Mouse (Mus musculus) kidney, postnatal 0 days (tissue): ENCODE results near the gene Slc9a9. TPM values are rescaled to one million over a fixed set of nuclear protein-coding genes. Genes with fewer than 3 reads are reported as not detected.

Source experiments
- ATAC-seq: fragments of 200-750 bp; cut with Nextera tagmentation; replicated peaks from 2 replicates; pipeline ENCODE4 v1.8.0; 2017; ENCODE audit warnings: low read depth, moderate number of reproducible peaks, moderate TSS enrichment, moderate library complexity; ENCODE audit not compliant: low FRiP score
- DNase-seq: peaks from one replicate; pipeline ENCODE4 v3.0.0-alpha.2; 2016; ENCODE audit warnings: low spot score
- H3K27ac ChIP-seq: fragments of 300-500 bp; sonication (generic); 2 replicates; pipeline ENCODE4 v1.5.1; 2014; ENCODE audit warnings: mild to moderate bottlenecking
- H3K27me3 ChIP-seq: fragments of 300-500 bp; sonication (generic); 2 replicates; pipeline ENCODE4 v1.6.1; 2014; ENCODE audit warnings: low read length, mixed read lengths; ENCODE audit not compliant: insufficient read depth
- H3K36me3 ChIP-seq: fragments of 300-500 bp; sonication (generic); 2 replicates; pipeline ENCODE4 v1.6.1; 2014; ENCODE audit warnings: low read length, mixed read lengths; ENCODE audit not compliant: insufficient read depth
- H3K4me1 ChIP-seq: fragments of 300-500 bp; sonication (generic); replicated peaks from 2 replicates; pipeline ENCODE4 v1.6.1; 2014; ENCODE audit warnings: antibody characterized with exemption, low read length, mixed read lengths; ENCODE audit not compliant: insufficient read depth
- H3K4me2 ChIP-seq: fragments of 300-500 bp; sonication (generic); 2 replicates; pipeline ENCODE4 v1.6.1; 2014; ENCODE audit warnings: mild to moderate bottlenecking, low read length, moderate library complexity, mixed read lengths
- H3K4me3 ChIP-seq: fragments of 300-500 bp; sonication (generic); replicated peaks from 2 replicates; pipeline ENCODE4 v1.5.1; 2014; ENCODE audit warnings: low read depth, low read length
- H3K9ac ChIP-seq: fragments of 300-500 bp; sonication (generic); 2 replicates; pipeline ENCODE4 v1.6.1; 2014; ENCODE audit warnings: low read depth, low read length
- H3K9me3 ChIP-seq: fragments of 300-500 bp; sonication (generic); replicated peaks from 2 replicates; pipeline ENCODE4 v1.6.1; 2016; ENCODE audit warnings: low read length, inconsistent platforms, mixed read lengths
- CTCF ChIP-seq: IDR thresholded peaks from 2 replicates; pipeline ENCODE4 v1.5.1; 2016; ENCODE audit warnings: antibody characterized with exemption, low read depth, mild to moderate bottlenecking, moderate library complexity
- WGBS: fragments of 180-500 bp; shearing (Covaris S2); extraction: QIAGEN DNeasy Blood & Tissue Kit; methylation state at CpG from one replicate; pipeline ENCODE4 v1.1.7; 2014; 5-methylcytosine and 5-hydroxymethylcytosine counted together
- polyA plus RNA-seq: library from polyadenylated mRNA; unstranded; fragments of >200 nt; fragmentation: Nextera tagmentation; extraction: Ambion mirVana; gene quantifications from 2 replicates; pipeline ENCODE4 v1.2.1, GENCODE M21; 2015

The Slc9a9 gene
- polyA plus RNA-seq, 1 experiment from 2014 or later: 2.6 TPM

DNA sequence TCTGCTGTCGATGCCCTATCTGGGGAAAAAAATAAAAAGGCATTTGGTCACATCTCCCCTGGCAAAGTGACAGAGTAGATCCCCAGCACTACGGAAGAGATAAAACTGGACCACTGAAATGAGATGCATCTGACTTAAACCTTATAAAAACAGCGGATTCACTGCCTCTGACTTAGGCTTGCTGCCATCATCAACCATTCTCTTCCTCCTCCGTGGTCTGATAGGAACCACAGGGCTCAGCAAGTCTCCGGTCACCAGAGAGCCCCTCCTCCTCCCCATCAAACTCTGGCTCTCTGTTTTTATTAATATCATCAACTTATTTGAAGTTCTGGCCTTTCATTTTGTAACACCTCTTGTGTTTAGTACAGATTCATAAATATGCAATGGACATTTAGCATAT lies 383.5 kb downstream of the Slc9a9 start:
- Histone ChIP-seq H3K9me3 (no peaks in the 10 kb centered on the region), H3K27ac (no peak overlapping the region), H3K4me3 (no peak overlapping the region), H3K9ac (no peak overlapping the region), H3K27me3 (no peaks in the 10 kb centered on the region), H3K36me3 (no peaks in the 10 kb centered on the region), H3K4me1 (no peaks in the 10 kb centered on the region), H3K4me2 (no peak overlapping the region)
- 67% methylated on average over 5 of the region's 5 CpGs for WGBS
- ATAC-seq: no peak
- no peak for DNase-seq
- no peak for TF ChIP-seq CTCF

GRCm38 (mm10) chr9:95055843-95056242 lies 386.1 kb downstream of the Slc9a9 start:
- no peak overlapping the region for H3K9ac ChIP-seq
- H3K27me3 ChIP-seq: no peaks in the 10 kb centered on the region
- no peaks in the 10 kb centered on the region for H3K4me1 ChIP-seq
- no peak overlapping the region for H3K27ac ChIP-seq
- no peaks in the 10 kb centered on the region for H3K9me3 ChIP-seq
- TF ChIP-seq CTCF: no peak
- H3K4me2 ChIP-seq: no peak overlapping the region
- H3K4me3 ChIP-seq: no peak overlapping the region
- no peaks in the 10 kb centered on the region for H3K36me3 ChIP-seq
- DNase-seq (no peak), ATAC-seq (no peak)
- 82% methylated on average over 4 of the region's 4 CpGs for WGBS

DNA sequence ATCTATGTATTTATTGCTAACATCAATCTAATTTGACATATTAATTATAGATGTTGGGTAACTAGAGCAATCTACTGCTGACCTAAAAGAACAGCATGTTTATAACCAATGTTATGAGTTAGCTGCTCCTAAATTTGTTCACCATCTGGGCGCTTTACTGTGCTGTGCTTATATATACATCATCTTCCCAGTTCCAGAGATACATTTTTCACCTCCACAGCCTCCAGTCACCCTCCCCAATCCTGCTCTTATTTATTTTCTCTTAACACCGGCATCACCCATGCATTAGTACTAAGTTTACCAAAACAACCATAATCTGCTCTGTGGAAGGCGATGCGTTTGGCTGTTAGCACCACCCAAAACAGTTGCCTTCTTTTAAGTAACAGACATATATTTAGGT lies 391.0 kb downstream of the Slc9a9 start:
- no peak overlapping the region for H3K9ac ChIP-seq
- no peaks in the 10 kb centered on the region for H3K36me3 ChIP-seq
- no peak overlapping the region for H3K4me3 ChIP-seq
- no peaks in the 10 kb centered on the region for H3K9me3 ChIP-seq
- H3K4me2 ChIP-seq: no peak overlapping the region
- ATAC-seq (no peak), DNase-seq (no peak)
- no peaks in the 10 kb centered on the region for H3K4me1 ChIP-seq
- 84% methylated on average over 4 of the region's 4 CpGs for WGBS
- H3K27me3 ChIP-seq: no peaks in the 10 kb centered on the region
- no peak overlapping the region for H3K27ac ChIP-seq
- no peak for TF ChIP-seq CTCF

GRCm38 (mm10) chr9:95067037-95067436 lies 397.3 kb downstream of the Slc9a9 start:
- 35% methylated on average over 3 of the region's 3 CpGs for WGBS
- no peak for TF ChIP-seq CTCF
- Histone ChIP-seq H3K9me3 (no peaks in the 10 kb centered on the region), H3K36me3 (no peaks in the 10 kb centered on the region), H3K27me3 (no peaks in the 10 kb centered on the region), H3K9ac (no peak overlapping the region), H3K4me1 (peaks cover 3% of the 10 kb centered on the region), H3K27ac (no peak overlapping the region), H3K4me3 (no peak overlapping the region), H3K4me2 (no peak overlapping the region)
- ATAC-seq: no peak
- no peak for DNase-seq

GRCm38 (mm10) chr9:95068466-95068865 lies 398.8 kb downstream of the Slc9a9 start:
- no peak for ATAC-seq
- Histone ChIP-seq H3K36me3 (no peaks in the 10 kb centered on the region), H3K27me3 (no peaks in the 10 kb centered on the region), H3K4me2 (no peak overlapping the region), H3K27ac (no peak overlapping the region), H3K9ac (no peak overlapping the region), H3K4me3 (no peak overlapping the region), H3K4me1 (peaks cover 8% of the 10 kb centered on the region), H3K9me3 (no peaks in the 10 kb centered on the region)
- no peak for TF ChIP-seq CTCF
- WGBS: 97% methylated on average over 2 of the region's 2 CpGs
- DNase-seq: no peak

GRCm38 (mm10) chr9:95070832-95071519 lies 401.3 kb downstream of the Slc9a9 start:
- H3K27me3 ChIP-seq: no peaks in the 10 kb centered on the region
- H3K4me2 ChIP-seq: no peak overlapping the region
- H3K36me3 ChIP-seq: no peaks in the 10 kb centered on the region
- peak; percentile 17 for DNase-seq
- H3K27ac ChIP-seq: no peak overlapping the region
- ATAC-seq: no peak
- 32% methylated on average over 13 of the region's 13 CpGs for WGBS
- no peaks in the 10 kb centered on the region for H3K9me3 ChIP-seq
- H3K9ac ChIP-seq: no peak overlapping the region
- peaks cover 8% of the 10 kb centered on the region for H3K4me1 ChIP-seq
- H3K4me3 ChIP-seq: no peak overlapping the region
- no peak for TF ChIP-seq CTCF
